Mouse (Mus musculus) embryo, embryonic 10 days (tissue): Measurements from ENCODE around the gene Rhoh.

Source experiments
- DNase-seq: peaks from one replicate; pipeline ENCODE4 v3.0.0-alpha.2; 2015; ENCODE audit warnings: low spot score

Gene Rhoh

GRCm38 (mm10) chr5:65929162-65929561, 68.1 kb downstream of the Rhoh start:
- DNase-seq: no peak

- no peak for DNase-seq
Observed at GRCm38 (mm10) chr5:65930171-65930570, 69.2 kb downstream of the Rhoh start.

GRCm38 (mm10) chr5:65933258-65933657, 72.2 kb downstream of the Rhoh start:
- DNase-seq: no peak

DNA sequence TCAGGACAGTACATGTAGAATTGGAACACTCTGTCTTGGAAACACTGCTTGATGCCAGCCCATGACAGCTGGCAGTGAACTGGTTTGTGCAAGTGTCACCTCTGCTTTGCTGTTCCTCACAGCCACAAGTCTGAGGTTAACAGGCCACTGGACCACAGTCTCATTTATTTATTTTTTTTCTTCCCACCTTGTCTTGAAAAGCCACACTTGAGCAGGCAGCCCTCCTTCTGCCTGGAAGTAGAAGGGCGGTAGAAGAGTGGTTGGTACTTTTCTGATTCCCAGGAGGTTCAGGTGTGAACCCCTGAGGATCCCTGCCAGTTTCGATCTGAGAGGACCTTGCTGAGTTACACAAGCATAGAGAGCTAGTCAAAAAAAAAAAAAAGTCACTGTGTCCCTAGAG, 72.8 kb downstream of the Rhoh start:
- DNase-seq: no peak

DNA sequence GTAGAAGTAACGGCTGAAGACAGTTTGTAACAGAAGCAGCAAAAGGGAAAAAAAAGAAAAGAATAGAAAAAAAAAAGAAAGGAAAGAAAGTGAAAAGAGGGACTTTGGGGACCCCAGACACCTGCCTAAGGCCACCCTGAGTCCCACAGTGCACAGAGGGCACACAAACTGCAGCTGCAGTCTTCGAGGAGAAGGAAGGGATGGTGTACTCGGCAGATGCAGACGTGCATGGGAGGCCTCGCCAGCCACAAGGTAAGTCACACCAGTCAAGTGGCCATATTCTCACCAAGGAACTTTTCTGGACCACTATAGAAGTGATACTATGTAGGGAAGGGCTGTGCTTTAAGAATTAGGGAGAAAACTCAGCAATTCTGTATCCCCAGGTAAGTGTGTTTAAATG, 73.8 kb downstream of the Rhoh start, which contains the start of gene Chrna9:
Gene Chrna9 (plus strand): TSS at position 139 of the 400 bp plus-strand sequence.
- no peak for DNase-seq

- DNase-seq: no peak
Observed at GRCm38 (mm10) chr5:65937011-65937726, 76.2 kb downstream of the Rhoh start.

- peak; percentile 90 for DNase-seq
Observed at GRCm38 (mm10) chr5:65937998-65938715, 77.1 kb downstream of the Rhoh start.

DNA sequence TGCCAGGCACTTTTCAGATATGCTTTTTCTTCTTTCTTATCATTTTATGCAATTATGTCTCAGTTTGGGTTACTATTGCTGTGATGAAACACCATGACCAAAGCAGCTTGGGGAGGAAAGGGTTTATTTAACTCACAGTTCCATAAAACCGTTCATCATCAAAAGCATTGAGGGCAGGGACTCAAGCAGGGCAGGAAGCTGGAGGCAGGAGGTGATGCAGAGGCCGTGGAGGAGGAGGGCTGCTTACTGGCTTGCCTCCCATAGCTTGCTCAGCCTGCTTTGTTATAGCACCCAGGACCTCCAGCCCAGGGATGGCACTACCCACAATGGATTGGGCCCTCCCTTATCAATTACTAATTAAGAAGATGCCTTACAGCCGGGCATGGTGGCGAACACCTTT, 80.1 kb downstream of the Rhoh start:
- no peak for DNase-seq
